Mouse (Mus musculus) urinary bladder, postnatal 36 days (tissue): ENCODE data around the gene Nt5c3b.

Experiments used
- DNase-seq, 2 experiments: peaks; one replicate each; pipeline ENCODE4 v3.0.0; 2022; ENCODE audit warnings: low spot score in 2 of 2, mixed read lengths in 1 of 2

The Nt5c3b gene

GRCm38 (mm10) chr11:100428612-100429199, 12.9 kb downstream of the Nt5c3b start:
- no peak for DNase-seq

- no peak for DNase-seq
These were observed 14.8 kb downstream of the Nt5c3b start for GRCm38 (mm10) chr11:100426820-100427219.

GRCm38 (mm10) chr11:100425851-100426250, 15.8 kb downstream of the Nt5c3b start:
- peak; percentile 64 to 81 for DNase-seq

GRCm38 (mm10) chr11:100423836-100424235, 17.8 kb downstream of the Nt5c3b start:
- DNase-seq, result no peak

GRCm38 (mm10) chr11:100421537-100421936, 20.1 kb downstream of the Nt5c3b start:
- no peak for DNase-seq

GRCm38 (mm10) chr11:100414914-100415822, 26.4 kb downstream of the Nt5c3b start, which contains the start of gene Fkbp10:
Gene Fkbp10 (plus strand): TSS chr11:100415697.
- DNase-seq, result peak in 1 of 2 experiments; percentile 64

GRCm38 (mm10) chr11:100414021-100414913, 27.3 kb downstream of the Nt5c3b start, which contains the start of gene P3h4:
Gene P3h4 (minus strand): TSS chr11:100414836.
- peak; percentile 75 to 79 for DNase-seq

- no peak for DNase-seq
These were observed 28.1 kb downstream of the Nt5c3b start for GRCm38 (mm10) chr11:100413541-100413940.

- no peak for DNase-seq
These were observed 29.9 kb downstream of the Nt5c3b start for GRCm38 (mm10) chr11:100411736-100412135.

- DNase-seq, result no peak
These were observed 31.9 kb downstream of the Nt5c3b start for GRCm38 (mm10) chr11:100409686-100410085.

GRCm38 (mm10) chr11:100408835-100409462, 32.7 kb downstream of the Nt5c3b start:
- DNase-seq, result no peak

- peak; percentile 64 to 78 for DNase-seq
These were observed 33.4 kb downstream of the Nt5c3b start for GRCm38 (mm10) chr11:100408076-100408834.

GRCm38 (mm10) chr11:100406995-100407705, 34.5 kb downstream of the Nt5c3b start:
- peak in 1 of 2 experiments; percentile 33 for DNase-seq

GRCm38 (mm10) chr11:100406273-100406672, 35.3 kb downstream of the Nt5c3b start:
- peak in 1 of 2 experiments; percentile 48 for DNase-seq

GRCm38 (mm10) chr11:100404456-100405074, 37.0 kb downstream of the Nt5c3b start:
- DNase-seq, result no peak

- DNase-seq, result no peak
These were observed 38.0 kb downstream of the Nt5c3b start for GRCm38 (mm10) chr11:100403445-100404134.

GRCm38 (mm10) chr11:100402682-100403081, 38.9 kb downstream of the Nt5c3b start:
- DNase-seq, result peak in 1 of 2 experiments; percentile 65

- no peak for DNase-seq
These were observed 39.4 kb downstream of the Nt5c3b start for GRCm38 (mm10) chr11:100402240-100402639.

GRCm38 (mm10) chr11:100400842-100401241, 40.8 kb downstream of the Nt5c3b start:
- no peak for DNase-seq
